Mouse (Mus musculus) olfactory bulb, adult 2 months (tissue): ENCODE results near the gene Ccnd2.

ENCODE experiments used
- CTCF ChIP-seq: fragments of 200-500 bp; IDR thresholded peaks from 2 replicates; pipeline ENCODE4 v1.5.1; 2012; ENCODE audit warnings: low read depth, mild to moderate bottlenecking, low read length, moderate library complexity; ENCODE audit not compliant: insufficient read depth
- POLR2A ChIP-seq: fragments of 200-500 bp; IDR thresholded peaks from 2 replicates; pipeline ENCODE4 v1.6.1; 2012; ENCODE audit warnings: mild to moderate bottlenecking, low read depth, low read length, moderate library complexity; ENCODE audit not compliant: insufficient read depth

GRCm38 (mm10) chr6:127107413-127107812 lies 44.6 kb downstream of the Ccnd2 start:
- TF ChIP-seq CTCF: no peak
- no peak for TF ChIP-seq POLR2A
